13 mouse cellular contexts compared by ENCODE assay signal in the genomic region with DNA sequence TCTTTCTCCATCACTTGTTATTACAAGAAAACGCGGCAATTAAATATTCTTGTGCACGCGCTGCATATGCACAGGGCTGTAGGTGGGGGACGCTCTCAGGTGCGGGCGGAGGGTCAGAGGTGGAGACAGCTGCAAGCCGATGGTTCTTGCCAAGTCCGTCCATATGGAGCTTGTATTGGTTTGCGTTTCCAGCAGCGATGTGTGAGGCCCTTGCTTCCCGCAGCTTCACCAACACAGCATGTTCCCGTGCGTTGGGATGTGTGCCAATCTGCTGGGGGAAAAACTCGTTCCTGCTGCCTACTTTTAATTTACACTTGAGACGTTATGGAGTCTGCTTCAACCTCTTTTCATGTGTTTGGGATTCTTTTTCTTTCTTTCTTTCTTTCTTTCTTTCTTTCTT.
DNase-seq lines count a peak whose midpoint lies in the region; ATAC-seq and TF ChIP-seq lines count a peak whose summit lies in the region.
"Had no signal": no experiment of that assay in that cellular context is flagged by ENCODE, and none has a peak within 500 bp of the region (broad histone marks: within the 10 kb centered on the region; RNA-seq: fewer than 3 reads in every experiment).

No protein-coding gene starts in this region.

- H3K36me3 ChIP-seq in embryonic facial prominence, embryonic 14.5 days (ENCODE audit: control insufficient read depth, insufficient read depth, low read length): no peaks in the 10 kb centered on the region
- H3K36me3 ChIP-seq in embryonic facial prominence, embryonic 10.5 days (replicated peaks): no peaks in the 10 kb centered on the region
- H3K36me3 ChIP-seq: hindbrain, embryonic 12.5 days; neural tube, embryonic 12.5 days had no signal

- H3K9ac ChIP-seq in embryonic facial prominence, embryonic 14.5 days (ENCODE audit: low read depth, low read length): no peak overlapping the region
- H3K9ac ChIP-seq: hindbrain, embryonic 12.5 days; neural tube, embryonic 12.5 days had no signal

- no peak for ATAC-seq in embryonic facial prominence, embryonic 14.5 days (ENCODE audit: low read depth)
- ATAC-seq in megakaryocyte progenitor cell, adult 5-6 weeks (replicated peaks; ENCODE audit: poor library complexity): no peak

- H3K4me3 ChIP-seq in embryonic facial prominence, embryonic 14.5 days (ENCODE audit: low read depth, low read length): no peak overlapping the region
- H3K4me3 ChIP-seq in embryonic facial prominence, embryonic 10.5 days: no peak overlapping the region
- H3K4me3 ChIP-seq: hindbrain, embryonic 12.5 days; neural tube, embryonic 12.5 days had no signal

- H3K4me1 ChIP-seq in embryonic facial prominence, embryonic 14.5 days (ENCODE audit: control insufficient read depth, insufficient read depth, low read length): no peaks in the 10 kb centered on the region
- H3K4me1 ChIP-seq in embryonic facial prominence, embryonic 10.5 days: no peaks in the 10 kb centered on the region
- H3K4me1 ChIP-seq: hindbrain, embryonic 12.5 days; neural tube, embryonic 12.5 days had no signal

- H3K27ac ChIP-seq in embryonic facial prominence, embryonic 14.5 days (replicated peaks; ENCODE audit: low read depth, low read length): no peak overlapping the region
- H3K27ac ChIP-seq in embryonic facial prominence, embryonic 10.5 days (replicated peaks): no peak overlapping the region
- H3K27ac ChIP-seq: hindbrain, embryonic 12.5 days; neural tube, embryonic 12.5 days had no signal

- H3K9me3 ChIP-seq in embryonic facial prominence, embryonic 14.5 days (ENCODE audit: control insufficient read depth, low read length): 0 out of 2 replicates have a peak, but pooled peaks cover 4% of the 10 kb centered on the region
- H3K9me3 ChIP-seq in embryonic facial prominence, embryonic 10.5 days: 0 out of 2 replicates have a peak, but pooled peaks cover 2% of the 10 kb centered on the region
- H3K9me3 ChIP-seq: hindbrain, embryonic 12.5 days; neural tube, embryonic 12.5 days had no signal

- no peak overlapping the region for H3K4me2 ChIP-seq in embryonic facial prominence, embryonic 14.5 days (ENCODE audit: low read depth, low read length)
- H3K4me2 ChIP-seq: hindbrain, embryonic 12.5 days; neural tube, embryonic 12.5 days had no signal

- 69% methylated on average over 16 of the region's 16 CpGs for WGBS in embryonic facial prominence, embryonic 14.5 days
- 91% methylated on average over 16 of the region's 16 CpGs for WGBS in embryonic facial prominence, embryonic 10.5 days

- DNase-seq in embryonic facial prominence, embryonic 14.5 days (ENCODE audit: low spot score): peak; percentile 43
- no peak for DNase-seq in embryonic facial prominence, embryonic 10.5 days (ENCODE audit: low spot score)
- DNase-seq in brain, embryonic 14.5 days (ENCODE audit: low read depth): peak; percentile 84
- DNase-seq in layer of hippocampus, adult 8-10 months (ENCODE audit: low spot score in 2 of 2): peak; percentile 32 to 62
- DNase-seq in right cerebral cortex, adult 18-20 months: peak; percentile 70
- DNase-seq in thymus, postnatal 4 days: no peak
- DNase-seq in urinary bladder, adult 2 months (ENCODE audit: low spot score): no peak
- DNase-seq: adrenal gland, postnatal 36 days; gastrocnemius, postnatal 25 days; thymus, postnatal 25 days had no signal

- TF ChIP-seq POLR2A in brain, embryonic 14.5 days (IDR thresholded peaks at IDR 0.05; ENCODE audit: borderline replicate concordance, extremely low read depth, insufficient read depth, insufficient read length, poor library complexity, severe bottlenecking): no peak

- H3K27me3 ChIP-seq in embryonic facial prominence, embryonic 14.5 days (replicated peaks; ENCODE audit: control insufficient read depth, insufficient read depth, low read length): no peaks in the 10 kb centered on the region
- H3K27me3 ChIP-seq in embryonic facial prominence, embryonic 10.5 days (replicated peaks; ENCODE audit: low read depth, poor library complexity, severe bottlenecking): no peaks in the 10 kb centered on the region
- H3K27me3 ChIP-seq: hindbrain, embryonic 12.5 days; neural tube, embryonic 12.5 days had no signal

- TF ChIP-seq CTCF in brain, embryonic 14.5 days (IDR thresholded peaks at IDR 0.05; ENCODE audit: borderline replicate concordance, extremely low read depth, insufficient read depth, insufficient read length): no peak

Comparison
In these comparisons a context has a peak if more than half of its experiments do, and no peak if none do; other contexts are left out.
1. DNase-seq: peak in embryonic facial prominence, embryonic 14.5 days (single experiment), brain, embryonic 14.5 days (single experiment), layer of hippocampus, adult 8-10 months (2 of 2) and right cerebral cortex, adult 18-20 months (single experiment); none in embryonic facial prominence, embryonic 10.5 days (single experiment), thymus, postnatal 4 days (single experiment) and urinary bladder, adult 2 months (single experiment).